Mouse (Mus musculus) spleen, adult 2 months (tissue): ENCODE results near the gene Ptprn2.

Source experiments
- CTCF ChIP-seq: fragments of 200-500 bp; IDR thresholded peaks from 2 replicates; pipeline ENCODE4 v1.5.1; 2011; ENCODE audit warnings: mild to moderate bottlenecking, inconsistent platforms; ENCODE audit not compliant: insufficient read depth, insufficient read length, insufficient replicate concordance; ENCODE audit errors: extremely low read depth
- POLR2A ChIP-seq: fragments of 200-500 bp; IDR thresholded peaks from 2 replicates; pipeline ENCODE4 v1.6.1; 2011; ENCODE audit warnings: low read depth, low read length, inconsistent platforms

- TF ChIP-seq CTCF, result peak; percentile 7; the same call in 1 of the 2 replicates
- TF ChIP-seq POLR2A, result no peak
Measured at GRCm38 (mm10) chr12:117035243-117035642, 549.7 kb downstream of the Ptprn2 start.
